Mouse (Mus musculus): ENCODE results near the gene Tubg2. TPM values are rescaled to one million over a fixed set of nuclear protein-coding genes. Genes with fewer than 3 reads are reported as not detected.

Gene Tubg2
- polyA plus RNA-seq, 1 experiment from 2014 or later: 10.4 TPM

- H3K4me1 ChIP-seq: peaks cover 45% of the 10 kb centered on the region
- H3K27me3 ChIP-seq: peaks cover 69% of the 10 kb centered on the region
- H3K4me2 ChIP-seq (replicated peaks): peak overlapping the region; percentile 55
- no peaks in the 10 kb centered on the region for H3K36me3 ChIP-seq
- no peak for ATAC-seq (ENCODE audit: low FRiP score)
- H3K9ac ChIP-seq: peak overlapping the region; percentile 54
- under 1% methylated on average over 25 of the region's 25 CpGs for WGBS
- peak overlapping the region; percentile 35 for H3K4me3 ChIP-seq
- H3K9me3 ChIP-seq (replicated peaks): no peaks in the 10 kb centered on the region
- H3K27ac ChIP-seq: 0 out of 2 replicates have a peak overlapping the region, but pooled peaks have one; percentile 4
Measured at GRCm38 (mm10) chr11:101176117-101176691, 20.5 kb downstream of the Tubg2 start.

- Histone ChIP-seq H3K4me3 (peak overlapping the region; percentile 35; the same call in 1 of the 2 replicates), H3K36me3 (no peaks in the 10 kb centered on the region), H3K9ac (no peak overlapping the region), H3K27me3 (peaks cover 69% of the 10 kb centered on the region), H3K4me1 (peaks cover 44% of the 10 kb centered on the region), H3K9me3 (replicated peaks) (no peaks in the 10 kb centered on the region), H3K4me2 (replicated peaks) (peak overlapping the region; percentile 55), H3K27ac (no peak overlapping the region)
- 27% methylated on average over 22 of the region's 22 CpGs for WGBS
- no peak for ATAC-seq (ENCODE audit: low FRiP score)
Measured at GRCm38 (mm10) chr11:101176933-101177773, 21.4 kb downstream of the Tubg2 start.

- H3K4me2 ChIP-seq (replicated peaks): peak overlapping the region; percentile 16; the same call in 1 of the 2 replicates
- H3K9ac ChIP-seq: no peak overlapping the region
- peaks cover 63% of the 10 kb centered on the region for H3K27me3 ChIP-seq
- ATAC-seq (ENCODE audit: low FRiP score): no peak
- H3K4me3 ChIP-seq: no peak overlapping the region
- H3K9me3 ChIP-seq (replicated peaks): no peaks in the 10 kb centered on the region
- no peak overlapping the region for H3K27ac ChIP-seq
- no peaks in the 10 kb centered on the region for H3K36me3 ChIP-seq
- WGBS: 47% methylated on average over 36 of the region's 36 CpGs
- H3K4me1 ChIP-seq: peaks cover 33% of the 10 kb centered on the region
Measured at GRCm38 (mm10) chr11:101178061-101179058, 22.7 kb downstream of the Tubg2 start.

GRCm38 (mm10) chr11:101179306-101179705 is 23.6 kb downstream of the Tubg2 start:
- peaks cover 57% of the 10 kb centered on the region for H3K27me3 ChIP-seq
- no peak overlapping the region for H3K4me3 ChIP-seq
- WGBS: 77% methylated on average over 15 of the region's 15 CpGs
- H3K4me1 ChIP-seq: peaks cover 24% of the 10 kb centered on the region
- no peak for ATAC-seq (ENCODE audit: low FRiP score)
- H3K9me3 ChIP-seq (replicated peaks): no peaks in the 10 kb centered on the region
- no peak overlapping the region for H3K27ac ChIP-seq
- H3K4me2 ChIP-seq (replicated peaks): no peak overlapping the region
- H3K9ac ChIP-seq: no peak overlapping the region
- no peaks in the 10 kb centered on the region for H3K36me3 ChIP-seq

GRCm38 (mm10) chr11:101180261-101180660 is 24.6 kb downstream of the Tubg2 start:
- no peak overlapping the region for H3K9ac ChIP-seq
- 65% methylated on average over 17 of the region's 17 CpGs for WGBS
- no peak for ATAC-seq (ENCODE audit: low FRiP score)
- H3K27me3 ChIP-seq: peaks cover 48% of the 10 kb centered on the region
- no peak overlapping the region for H3K27ac ChIP-seq
- H3K4me2 ChIP-seq (replicated peaks): no peak overlapping the region
- no peak overlapping the region for H3K4me3 ChIP-seq
- no peaks in the 10 kb centered on the region for H3K9me3 ChIP-seq (replicated peaks)
- peaks cover 18% of the 10 kb centered on the region for H3K4me1 ChIP-seq
- no peaks in the 10 kb centered on the region for H3K36me3 ChIP-seq

GRCm38 (mm10) chr11:101180846-101181740 is 25.4 kb downstream of the Tubg2 start:
- 46% methylated on average over 10 of the region's 10 CpGs for WGBS
- H3K4me3 ChIP-seq: no peak overlapping the region
- no peaks in the 10 kb centered on the region for H3K9me3 ChIP-seq (replicated peaks)
- ATAC-seq (ENCODE audit: low FRiP score): no peak
- no peak overlapping the region for H3K9ac ChIP-seq
- H3K4me1 ChIP-seq: peaks cover 15% of the 10 kb centered on the region
- H3K36me3 ChIP-seq: no peaks in the 10 kb centered on the region
- H3K4me2 ChIP-seq (replicated peaks): no peak overlapping the region
- H3K27me3 ChIP-seq: peaks cover 40% of the 10 kb centered on the region
- H3K27ac ChIP-seq: no peak overlapping the region

GRCm38 (mm10) chr11:101181961-101182360 is 26.3 kb downstream of the Tubg2 start:
- Histone ChIP-seq H3K9me3 (replicated peaks) (no peaks in the 10 kb centered on the region), H3K4me1 (peaks cover 7% of the 10 kb centered on the region), H3K36me3 (no peaks in the 10 kb centered on the region), H3K4me3 (no peak overlapping the region), H3K27me3 (peaks cover 32% of the 10 kb centered on the region), H3K4me2 (replicated peaks) (no peak overlapping the region), H3K27ac (no peak overlapping the region), H3K9ac (no peak overlapping the region)
- no peak for ATAC-seq (ENCODE audit: low FRiP score)
- 94% methylated on average over 11 of the region's 11 CpGs for WGBS

- no peak for ATAC-seq (ENCODE audit: low FRiP score)
- Histone ChIP-seq H3K4me1 (peaks cover 7% of the 10 kb centered on the region), H3K27me3 (peaks cover 22% of the 10 kb centered on the region), H3K27ac (no peak overlapping the region), H3K9me3 (replicated peaks) (no peaks in the 10 kb centered on the region), H3K36me3 (no peaks in the 10 kb centered on the region), H3K9ac (0 out of 2 replicates have a peak overlapping the region, but pooled peaks have one; percentile 10), H3K4me2 (replicated peaks) (no peak overlapping the region), H3K4me3 (no peak overlapping the region)
- 72% methylated on average over 14 of the region's 14 CpGs for WGBS
Measured at GRCm38 (mm10) chr11:101182771-101183517, 27.2 kb downstream of the Tubg2 start.

GRCm38 (mm10) chr11:101184984-101185383 is 29.3 kb downstream of the Tubg2 start:
- Histone ChIP-seq H3K9me3 (replicated peaks) (no peaks in the 10 kb centered on the region), H3K4me2 (replicated peaks) (no peak overlapping the region), H3K27ac (no peak overlapping the region), H3K27me3 (peaks cover 4% of the 10 kb centered on the region), H3K9ac (no peak overlapping the region), H3K4me3 (no peak overlapping the region), H3K36me3 (no peaks in the 10 kb centered on the region), H3K4me1 (peaks cover 14% of the 10 kb centered on the region)
- ATAC-seq (ENCODE audit: low FRiP score): no peak
- WGBS: 89% methylated on average over 12 of the region's 12 CpGs

- no peaks in the 10 kb centered on the region for H3K9me3 ChIP-seq (replicated peaks)
- H3K4me2 ChIP-seq (replicated peaks): no peak overlapping the region
- peaks cover 19% of the 10 kb centered on the region for H3K4me1 ChIP-seq
- no peaks in the 10 kb centered on the region for H3K36me3 ChIP-seq
- no peak overlapping the region for H3K4me3 ChIP-seq
- no peak overlapping the region for H3K9ac ChIP-seq
- no peak overlapping the region for H3K27ac ChIP-seq
- ATAC-seq (ENCODE audit: low FRiP score): no peak
- 88% methylated on average over 4 of the region's 4 CpGs for WGBS
- peaks cover 2% of the 10 kb centered on the region for H3K27me3 ChIP-seq
Measured at GRCm38 (mm10) chr11:101185441-101185840, 29.7 kb downstream of the Tubg2 start.

Measured in hindbrain, embryonic 12.5 days (tissue).